Mouse (Mus musculus) megakaryocyte, embryonic 14.5 days (primary cell): Measurements from ENCODE around the gene Ocrl.

Source experiments
- FLI1 ChIP-seq: IDR thresholded peaks from 2 replicates; pipeline ENCODE4 v1.6.1; 2012; ENCODE audit warnings: low read length, inconsistent platforms, mixed read lengths
- GATA1 ChIP-seq: IDR thresholded peaks from 3 replicates; pipeline ENCODE4 v1.6.1; 2012; ENCODE audit warnings: mixed read lengths, low read length, inconsistent platforms, borderline replicate concordance

DNA sequence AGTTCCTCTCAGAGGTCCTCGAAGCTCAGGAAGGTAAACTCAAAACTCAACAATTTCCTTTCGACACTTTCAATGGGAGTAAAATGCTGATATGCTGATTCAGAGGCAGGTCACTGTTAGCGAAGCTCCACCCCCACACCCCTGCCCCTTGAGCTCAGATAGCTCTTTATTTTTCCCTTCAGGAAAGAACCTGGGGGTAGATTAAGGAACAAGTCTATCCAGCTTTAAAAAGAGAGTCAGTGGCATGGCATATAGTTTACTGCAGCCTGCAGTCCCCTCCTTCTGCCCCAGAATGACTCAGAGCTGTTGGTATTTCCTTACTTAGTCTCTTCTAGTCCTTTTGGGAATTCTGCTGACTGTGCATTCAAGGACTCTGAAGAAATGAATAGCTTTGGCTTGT is 18.3 kb downstream of the Ocrl start:
- TF ChIP-seq FLI1 = no peak
- no peak for TF ChIP-seq GATA1
